Mouse (Mus musculus): ENCODE measurements at regions not wholly inside any gene's neighbourhood (a gene's known extent, or its start where the extent isn't known, plus 50 kb on each side); places are given as distances from the start of the nearest gene placed in this dataset.

DNA sequence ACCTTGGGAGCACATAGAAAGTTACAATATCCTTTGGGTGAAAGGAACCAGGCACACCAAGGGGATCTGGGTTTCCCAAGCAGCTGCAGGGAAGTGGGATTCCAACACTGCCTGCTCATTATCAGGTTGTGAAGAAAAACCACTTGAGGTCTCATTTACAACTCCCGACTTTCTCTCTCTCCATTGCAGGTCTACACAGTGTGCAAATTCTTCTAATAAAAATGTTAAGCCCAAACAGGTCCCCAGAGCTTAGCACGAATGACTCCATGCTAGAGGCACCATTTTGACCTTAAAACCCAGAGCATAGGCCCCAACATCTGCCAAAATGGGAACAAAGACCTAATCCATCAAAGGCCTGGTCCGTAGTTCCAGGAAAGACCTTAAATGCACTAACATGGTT lies 231.3 kb upstream of the Nrip1 start:
- ATAC-seq (ENCODE audit: low FRiP score) = no peak

DNA sequence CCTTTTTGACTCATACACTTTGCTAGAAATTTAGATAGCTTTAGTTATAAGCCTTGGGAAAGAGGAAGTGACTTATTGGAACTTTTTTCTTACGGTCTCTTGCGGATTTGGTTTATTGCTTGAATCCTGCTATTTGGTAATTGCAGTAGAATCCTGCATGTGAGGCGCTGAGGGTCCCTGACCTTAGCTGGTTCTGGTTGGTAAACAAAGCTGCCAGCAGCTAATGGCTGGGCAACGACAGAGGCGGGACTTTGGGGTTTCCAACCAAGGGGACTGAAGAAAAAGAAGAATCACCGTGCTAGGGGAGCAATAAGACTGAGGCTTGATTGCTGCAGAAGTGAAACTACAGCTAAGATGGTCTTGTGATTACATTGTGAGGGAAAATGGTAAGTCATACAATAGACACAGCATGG lies 230.2 kb upstream of the Nrip1 start:
- 76% methylated on average over 6 of the region's 6 CpGs for WGBS
- Histone ChIP-seq H3K27me3 (no peaks in the 10 kb centered on the region), H3K4me3 (no peak overlapping the region), H3K36me3 (no peaks in the 10 kb centered on the region), H3K4me1 (replicated peaks) (no peaks in the 10 kb centered on the region), H3K27ac (no peak overlapping the region), H3K4me2 (no peak overlapping the region), H3K9me3 (no peaks in the 10 kb centered on the region), H3K9ac (no peak overlapping the region)
- no peak for ATAC-seq (ENCODE audit: low FRiP score)

More for the DNA sequence above, 231.3 kb upstream of the Nrip1 start:
- no peak overlapping the region for H3K4me3 ChIP-seq
- no peaks in the 10 kb centered on the region for H3K36me3 ChIP-seq
- H3K27ac ChIP-seq = no peak overlapping the region
- no peaks in the 10 kb centered on the region for H3K4me1 ChIP-seq (replicated peaks)
- no peak overlapping the region for H3K9ac ChIP-seq
- no peak overlapping the region for H3K4me2 ChIP-seq
- no peaks in the 10 kb centered on the region for H3K27me3 ChIP-seq
- H3K9me3 ChIP-seq = no peaks in the 10 kb centered on the region
- WGBS = 90% methylated on average over 3 of the region's 3 CpGs

DNA sequence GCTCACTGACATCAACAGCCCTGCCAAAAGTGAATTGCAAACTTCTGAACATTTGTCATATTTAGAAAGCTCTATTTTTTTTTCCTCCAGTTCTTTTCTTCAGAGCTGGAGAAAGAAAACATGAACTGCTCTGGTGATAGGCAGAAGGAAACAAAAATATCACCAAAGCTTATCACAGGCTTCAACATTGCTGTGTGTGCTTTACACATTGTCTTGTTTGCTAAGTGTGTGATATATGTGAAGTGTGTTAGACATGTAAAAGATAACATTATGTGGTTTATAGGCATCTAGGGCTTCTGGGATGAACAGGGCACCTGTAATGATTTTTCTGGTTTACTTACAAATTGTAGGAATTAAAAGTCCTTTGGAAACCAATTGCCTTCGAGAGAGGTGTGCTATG lies 229.8 kb upstream of the Nrip1 start:
- H3K27me3 ChIP-seq = no peaks in the 10 kb centered on the region
- no peak overlapping the region for H3K27ac ChIP-seq
- no peak overlapping the region for H3K4me2 ChIP-seq
- ATAC-seq (ENCODE audit: low FRiP score) = no peak
- 89% methylated on average over 1 of the region's 1 CpGs for WGBS
- H3K9me3 ChIP-seq = no peaks in the 10 kb centered on the region
- H3K36me3 ChIP-seq = no peaks in the 10 kb centered on the region
- no peaks in the 10 kb centered on the region for H3K4me1 ChIP-seq (replicated peaks)
- no peak overlapping the region for H3K4me3 ChIP-seq
- no peak overlapping the region for H3K9ac ChIP-seq

DNA sequence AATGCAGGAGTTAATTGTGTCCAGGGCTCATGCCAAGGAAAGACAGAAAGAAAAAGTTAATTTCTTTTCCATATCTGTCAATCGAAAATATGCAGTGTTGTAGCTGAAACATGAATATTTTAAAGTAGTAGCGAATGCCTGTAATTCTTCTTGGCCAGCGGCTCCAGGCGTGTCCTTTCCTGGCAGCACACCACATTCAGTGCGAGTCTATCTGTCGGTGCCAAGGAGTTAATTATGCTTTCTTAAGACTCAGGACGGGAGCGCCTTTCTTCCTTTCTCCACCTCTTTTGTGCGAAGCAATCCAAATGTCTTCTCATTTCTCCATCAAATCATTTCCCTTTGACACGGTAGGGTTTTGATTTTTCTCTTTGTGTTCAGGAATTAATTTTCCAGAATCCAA lies 226.5 kb upstream of the Nrip1 start:
- H3K36me3 ChIP-seq = no peaks in the 10 kb centered on the region
- H3K27ac ChIP-seq = no peak overlapping the region
- H3K4me2 ChIP-seq = no peak overlapping the region
- 71% methylated on average over 10 of the region's 10 CpGs for WGBS
- no peaks in the 10 kb centered on the region for H3K4me1 ChIP-seq (replicated peaks)
- H3K9me3 ChIP-seq = no peaks in the 10 kb centered on the region
- H3K4me3 ChIP-seq = no peak overlapping the region
- no peak for ATAC-seq (ENCODE audit: low FRiP score)
- no peaks in the 10 kb centered on the region for H3K27me3 ChIP-seq
- no peak overlapping the region for H3K9ac ChIP-seq

DNA sequence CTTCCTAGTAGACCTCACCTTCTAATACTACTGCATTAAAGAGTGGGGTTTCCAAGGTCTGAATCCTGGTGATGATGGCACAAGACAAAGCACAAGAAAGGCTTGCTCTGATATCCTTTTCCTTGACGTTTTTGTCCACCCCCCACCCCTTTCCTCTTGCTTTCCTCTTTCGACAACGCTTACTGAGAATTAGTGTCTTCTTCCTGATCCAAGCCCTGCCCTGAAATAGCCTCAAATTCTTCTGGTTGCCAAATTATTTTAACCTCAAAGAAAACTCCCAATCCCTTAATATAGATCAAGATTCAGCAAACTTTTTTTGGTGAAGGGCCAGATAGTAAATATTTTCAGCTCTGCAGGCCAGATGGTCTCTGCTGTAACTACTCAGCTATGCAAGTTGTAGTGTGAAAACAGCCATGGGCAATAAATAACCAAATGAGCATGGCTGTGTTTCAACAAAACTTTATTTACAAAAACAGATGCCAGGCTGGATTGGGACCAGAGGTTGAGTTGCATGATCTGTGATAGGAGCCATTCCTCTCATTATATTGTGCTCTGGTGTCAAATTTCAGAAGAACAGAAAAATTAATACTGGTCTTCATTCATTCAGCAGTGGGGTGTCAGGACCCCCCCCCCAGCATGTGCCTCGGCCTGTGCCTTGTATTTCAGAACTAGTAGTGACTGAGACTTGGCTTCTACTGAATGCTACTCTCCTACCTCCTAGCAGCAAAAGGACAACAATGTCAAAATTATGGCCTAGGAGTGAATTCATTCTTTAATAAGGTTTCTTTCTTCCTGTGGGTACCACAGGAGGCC lies 218.5 kb upstream of the Nrip1 start:
- Histone ChIP-seq H3K4me2 (no peak overlapping the region), H3K27ac (no peak overlapping the region), H3K27me3 (no peaks in the 10 kb centered on the region), H3K36me3 (no peaks in the 10 kb centered on the region), H3K9ac (no peak overlapping the region), H3K9me3 (no peaks in the 10 kb centered on the region), H3K4me1 (replicated peaks) (no peaks in the 10 kb centered on the region), H3K4me3 (no peak overlapping the region)
- WGBS = 78% methylated on average over 4 of the region's 4 CpGs
- ATAC-seq (ENCODE audit: low FRiP score) = no peak

DNA sequence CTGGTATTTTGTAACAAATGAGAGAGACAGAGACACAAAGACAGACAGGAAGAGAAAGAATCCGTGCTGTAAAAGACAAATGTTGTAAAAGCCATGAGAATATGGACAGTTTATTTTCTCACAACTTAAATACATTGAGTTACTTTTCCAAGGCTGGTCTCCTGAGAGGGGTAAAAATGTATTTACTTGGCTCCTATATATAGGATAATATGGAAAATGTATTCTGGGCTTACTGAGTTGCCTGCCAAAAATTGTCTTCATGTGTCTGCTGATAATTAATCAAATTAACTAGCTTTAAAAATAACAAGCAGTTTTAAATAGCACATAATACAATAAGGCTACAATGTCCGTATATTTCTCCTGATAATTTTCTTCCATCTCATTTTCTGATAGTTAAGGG lies 216.2 kb upstream of the Nrip1 start:
- Histone ChIP-seq H3K9me3 (no peaks in the 10 kb centered on the region), H3K27ac (no peak overlapping the region), H3K4me3 (no peak overlapping the region), H3K27me3 (no peaks in the 10 kb centered on the region), H3K36me3 (no peaks in the 10 kb centered on the region), H3K9ac (no peak overlapping the region), H3K4me2 (no peak overlapping the region), H3K4me1 (replicated peaks) (no peaks in the 10 kb centered on the region)
- WGBS = 80% methylated on average over 2 of the region's 2 CpGs
- ATAC-seq (ENCODE audit: low FRiP score) = no peak

DNA sequence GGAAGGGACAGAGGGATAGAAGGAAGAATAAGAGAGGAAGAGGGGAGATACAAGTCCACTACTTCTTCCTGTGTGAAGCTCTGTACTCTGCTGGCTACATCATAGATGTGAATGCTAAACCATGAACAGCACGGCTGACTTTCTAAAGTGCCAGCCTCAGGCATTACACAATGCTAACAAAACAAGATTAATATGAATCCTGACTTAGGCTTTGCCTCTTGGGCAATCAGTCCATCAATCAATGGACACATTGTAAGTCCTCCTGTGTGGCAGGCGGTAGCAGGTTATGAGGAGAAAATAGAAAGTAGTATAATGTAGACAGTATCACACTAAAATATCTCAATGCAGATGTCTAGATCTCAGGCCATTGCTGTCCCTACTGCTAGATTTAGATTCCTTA lies 203.6 kb upstream of the Nrip1 start:
- Histone ChIP-seq H3K9ac (no peak overlapping the region), H3K4me2 (no peak overlapping the region), H3K27me3 (no peaks in the 10 kb centered on the region), H3K4me1 (replicated peaks) (no peaks in the 10 kb centered on the region), H3K9me3 (no peaks in the 10 kb centered on the region), H3K4me3 (no peak overlapping the region), H3K36me3 (no peaks in the 10 kb centered on the region), H3K27ac (no peak overlapping the region)
- 68% methylated on average over 2 of the region's 2 CpGs for WGBS
- ATAC-seq (ENCODE audit: low FRiP score) = no peak

DNA sequence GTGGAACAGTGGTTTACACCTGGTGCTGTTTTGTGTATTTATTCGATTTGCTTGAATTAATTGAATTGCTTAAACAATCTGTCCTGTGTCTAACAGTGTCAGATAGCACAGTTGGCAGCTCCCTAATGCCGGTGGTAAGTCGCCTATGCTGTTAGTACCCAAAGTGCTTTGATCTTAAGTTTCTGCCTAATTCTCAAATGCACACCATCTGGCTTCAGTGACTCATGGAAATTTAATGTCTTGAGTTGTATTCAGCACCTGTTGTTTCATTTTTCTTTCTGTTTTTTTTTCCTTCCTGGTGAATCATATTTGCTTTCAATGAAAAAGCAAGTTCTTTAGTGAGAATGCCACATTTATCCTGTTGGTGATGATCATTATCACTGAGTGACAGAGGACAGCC lies 201.7 kb upstream of the Nrip1 start:
- Histone ChIP-seq H3K27me3 (no peaks in the 10 kb centered on the region), H3K4me1 (replicated peaks) (no peaks in the 10 kb centered on the region), H3K36me3 (no peaks in the 10 kb centered on the region), H3K9ac (no peak overlapping the region), H3K4me3 (no peak overlapping the region), H3K9me3 (no peaks in the 10 kb centered on the region), H3K27ac (no peak overlapping the region), H3K4me2 (no peak overlapping the region)
- 79% methylated on average over 3 of the region's 3 CpGs for whole genome bisulfite sequencing
- ATAC-seq (ENCODE audit: low FRiP score) = no peak

DNA sequence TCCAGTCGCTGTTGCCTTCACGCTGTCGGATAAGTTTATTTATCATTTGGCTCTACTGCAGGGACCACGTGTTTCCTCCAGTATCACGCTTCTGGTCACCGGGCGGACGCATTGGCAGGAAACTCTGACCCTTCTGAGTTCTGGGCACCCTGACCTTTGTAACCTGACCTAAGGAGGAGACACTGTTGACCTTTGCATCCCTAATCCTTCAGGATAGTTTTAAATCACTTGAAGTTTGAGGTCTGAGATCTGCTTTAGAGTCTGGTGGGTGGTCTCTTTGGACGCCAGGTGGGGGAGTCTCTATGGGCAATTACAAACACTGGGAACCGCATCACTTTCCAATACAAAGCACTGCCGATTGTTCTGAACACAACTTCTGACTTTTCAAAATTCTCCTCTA lies 192.6 kb upstream of the Nrip1 start:
- Histone ChIP-seq H3K36me3 (no peaks in the 10 kb centered on the region), H3K27me3 (no peaks in the 10 kb centered on the region), H3K4me1 (replicated peaks) (no peaks in the 10 kb centered on the region), H3K9me3 (no peaks in the 10 kb centered on the region), H3K27ac (no peak overlapping the region), H3K4me3 (no peak overlapping the region), H3K4me2 (no peak overlapping the region), H3K9ac (no peak overlapping the region)
- WGBS = 43% methylated on average over 11 of the region's 11 CpGs
- no peak for ATAC-seq (ENCODE audit: low FRiP score)

DNA sequence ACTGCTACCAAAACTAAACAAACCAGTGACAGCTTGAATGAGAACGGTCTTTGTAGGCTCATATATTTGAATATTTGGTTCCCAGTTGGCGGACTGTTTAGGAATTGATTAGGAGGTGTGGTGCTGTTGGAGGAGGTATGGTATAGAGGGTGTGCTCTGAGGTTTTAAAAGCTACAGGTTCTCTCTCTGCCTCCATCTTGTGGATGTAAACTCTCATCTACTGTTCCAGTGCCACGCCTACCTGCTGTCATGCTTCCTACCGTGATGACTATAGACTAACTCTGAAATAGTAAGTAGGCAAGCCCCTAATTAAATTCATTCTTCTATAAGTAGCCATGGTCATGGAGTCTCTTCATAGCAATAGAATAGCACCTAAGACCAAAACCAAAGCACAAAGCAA lies 181.2 kb upstream of the Nrip1 start:
- H3K27me3 ChIP-seq = no peaks in the 10 kb centered on the region
- H3K27ac ChIP-seq = no peak overlapping the region
- H3K4me3 ChIP-seq = no peak overlapping the region
- WGBS = 90% methylated on average over 4 of the region's 4 CpGs
- no peak for ATAC-seq (ENCODE audit: low FRiP score)
- H3K4me1 ChIP-seq (replicated peaks) = no peaks in the 10 kb centered on the region
- H3K36me3 ChIP-seq = no peaks in the 10 kb centered on the region
- no peak overlapping the region for H3K9ac ChIP-seq
- no peaks in the 10 kb centered on the region for H3K9me3 ChIP-seq
- H3K4me2 ChIP-seq = no peak overlapping the region

DNA sequence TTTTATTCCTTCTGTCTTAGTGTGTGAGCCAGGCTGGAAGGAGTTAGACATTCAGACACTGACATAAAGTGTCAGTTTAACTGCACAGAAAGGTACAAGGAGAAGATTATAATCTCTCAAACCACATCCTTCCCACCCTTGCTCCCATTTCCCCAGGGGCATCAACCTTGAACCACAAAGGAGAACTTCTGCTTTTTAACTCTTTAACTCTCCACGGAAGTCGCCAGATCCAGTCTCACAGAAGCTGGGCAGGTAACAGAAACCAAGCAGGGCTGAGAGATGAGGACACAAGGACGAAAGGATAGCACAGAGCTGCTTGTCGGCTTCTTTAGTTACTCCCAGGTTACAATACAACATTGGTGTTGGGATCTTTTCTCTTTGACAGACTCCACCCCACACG lies 176.0 kb upstream of the Nrip1 start:
- WGBS = 91% methylated on average over 5 of the region's 5 CpGs
- Histone ChIP-seq H3K27ac (no peak overlapping the region), H3K4me1 (replicated peaks) (no peaks in the 10 kb centered on the region)

DNA sequence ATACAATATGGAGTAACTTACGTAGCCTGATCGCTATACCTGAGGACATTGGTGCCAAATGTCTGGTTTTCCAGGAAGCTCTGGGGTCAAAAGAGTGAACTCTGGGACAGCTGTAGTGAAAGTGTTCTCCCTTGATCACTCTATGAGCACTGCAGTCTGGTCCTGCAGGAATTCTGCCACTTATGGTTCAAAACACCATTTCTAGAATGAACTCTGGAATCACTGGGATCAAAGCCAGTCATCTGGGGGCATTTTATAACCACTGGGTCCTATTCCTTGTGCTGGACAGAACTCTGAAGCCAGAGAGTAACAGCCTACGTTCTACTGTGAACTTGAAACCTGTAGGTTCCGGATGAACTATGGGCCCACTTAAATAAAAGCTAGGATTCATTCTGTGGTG lies 173.5 kb upstream of the Nrip1 start:
- H3K4me2 ChIP-seq = no peak overlapping the region
- no peak overlapping the region for H3K9ac ChIP-seq
- WGBS = 89% methylated on average over 4 of the region's 4 CpGs
- H3K4me1 ChIP-seq (replicated peaks) = no peaks in the 10 kb centered on the region
- no peak for ATAC-seq (ENCODE audit: low FRiP score)
- no peaks in the 10 kb centered on the region for H3K36me3 ChIP-seq
- no peak overlapping the region for H3K4me3 ChIP-seq
- H3K9me3 ChIP-seq = no peaks in the 10 kb centered on the region
- H3K27ac ChIP-seq = no peak overlapping the region
- H3K27me3 ChIP-seq = no peaks in the 10 kb centered on the region

More for the DNA sequence above, 176.0 kb upstream of the Nrip1 start:
- Histone ChIP-seq H3K27me3 (no peaks in the 10 kb centered on the region), H3K9ac (no peak overlapping the region), H3K9me3 (no peaks in the 10 kb centered on the region), H3K36me3 (no peaks in the 10 kb centered on the region), H3K4me3 (no peak overlapping the region), H3K4me2 (no peak overlapping the region)
- no peak for ATAC-seq (ENCODE audit: low FRiP score)

DNA sequence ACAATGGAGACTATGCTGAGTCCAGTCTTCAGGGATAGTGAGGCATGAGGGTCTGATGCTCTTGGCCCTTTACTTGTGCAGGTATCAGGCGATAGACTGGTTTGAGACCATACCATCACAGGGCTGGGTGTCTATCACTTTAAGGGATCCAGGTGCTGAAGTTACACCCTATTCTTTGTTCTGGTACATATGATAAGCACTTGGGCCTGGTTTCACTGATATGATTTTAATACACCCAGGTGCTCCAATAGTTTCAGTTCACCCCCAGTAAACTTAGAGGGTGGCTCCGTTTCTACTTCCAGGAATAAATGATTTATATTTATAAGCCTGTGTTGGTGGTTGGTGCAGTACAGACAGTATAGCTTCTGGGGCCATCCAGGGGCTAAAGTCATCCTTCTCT lies 173.0 kb upstream of the Nrip1 start:
- no peaks in the 10 kb centered on the region for H3K4me1 ChIP-seq (replicated peaks)
- no peak for ATAC-seq (ENCODE audit: low FRiP score)
- H3K27ac ChIP-seq = no peak overlapping the region
- H3K9me3 ChIP-seq = no peaks in the 10 kb centered on the region
- 95% methylated on average over 2 of the region's 2 CpGs for WGBS
- H3K4me2 ChIP-seq = no peak overlapping the region
- no peak overlapping the region for H3K4me3 ChIP-seq
- H3K9ac ChIP-seq = no peak overlapping the region
- no peaks in the 10 kb centered on the region for H3K36me3 ChIP-seq
- H3K27me3 ChIP-seq = no peaks in the 10 kb centered on the region
